Mouse (Mus musculus) megakaryocyte-erythroid progenitor cell, adult 5-6 weeks (primary cell): Measurements from ENCODE around the gene Xrcc1. TPM values are rescaled to one million over a fixed set of nuclear protein-coding genes. Genes with fewer than 3 reads are reported as not detected.
"Not testable (repeated sequence)": the region's sequence is repeated elsewhere in the genome, so short reads cannot be mapped to it uniquely, and the experiment has no call there.

ENCODE experiments used
- ATAC-seq: replicated peaks from 2 replicates; pipeline ENCODE4 v1.8.0; 2016; ENCODE audit warnings: mild to moderate bottlenecking, inconsistent platforms; ENCODE audit not compliant: severe bottlenecking, poor library complexity, low FRiP score, low TSS enrichment
- total RNA-seq, 2 experiments: library from RNA; stranded (forward) in 1 of 2; stranded (reverse) in 1 of 2; fragments of 200-1000, 215-1000 nt in 1 of 2; fragments of >200 nt in 1 of 2; fragmentation: Nextera tagmentation in 1 of 2; gene quantifications; 2 replicates each; pipeline ENCODE4 v1.2.3; 2014 to 2017

Xrcc1 gene
- total RNA-seq, 2 experiments from 2014 or later, result 36.6 to 93.7 TPM

DNA sequence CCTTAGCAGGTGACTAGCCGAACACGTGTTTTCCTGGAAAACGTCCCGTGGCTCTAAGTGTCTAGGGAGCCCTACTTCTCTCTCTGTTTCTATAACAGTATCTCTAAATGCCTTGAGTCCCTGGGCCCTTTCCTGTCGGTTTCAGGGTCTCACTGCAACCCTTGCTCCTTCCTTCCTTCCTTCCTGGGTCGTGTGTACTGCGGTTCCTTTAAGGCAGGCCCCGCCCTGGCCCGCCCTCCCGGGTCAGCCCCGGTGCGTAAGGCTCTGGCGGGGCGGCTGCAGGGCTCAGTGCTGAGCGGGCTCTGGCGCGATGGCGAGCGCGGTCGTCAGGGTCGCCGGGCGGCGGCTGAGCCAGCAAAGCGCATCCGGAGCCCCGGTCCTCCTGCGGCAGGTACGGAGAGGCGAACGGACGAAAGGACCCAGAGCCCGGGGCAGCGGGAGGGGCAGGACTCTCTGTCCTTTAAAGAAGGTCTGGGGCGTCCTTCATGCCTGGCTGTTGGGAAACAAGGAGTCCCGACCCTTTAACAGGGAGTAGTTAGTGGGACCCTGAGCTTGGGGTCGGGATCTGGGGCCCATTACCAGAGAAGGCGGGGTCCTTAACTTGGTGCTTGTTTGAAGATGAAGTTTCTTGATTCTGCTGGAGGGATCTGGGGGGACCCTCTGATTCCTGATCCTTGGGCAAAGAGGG lies 47.7 kb downstream of the Xrcc1 start:
- peak; percentile 81 for ATAC-seq

DNA sequence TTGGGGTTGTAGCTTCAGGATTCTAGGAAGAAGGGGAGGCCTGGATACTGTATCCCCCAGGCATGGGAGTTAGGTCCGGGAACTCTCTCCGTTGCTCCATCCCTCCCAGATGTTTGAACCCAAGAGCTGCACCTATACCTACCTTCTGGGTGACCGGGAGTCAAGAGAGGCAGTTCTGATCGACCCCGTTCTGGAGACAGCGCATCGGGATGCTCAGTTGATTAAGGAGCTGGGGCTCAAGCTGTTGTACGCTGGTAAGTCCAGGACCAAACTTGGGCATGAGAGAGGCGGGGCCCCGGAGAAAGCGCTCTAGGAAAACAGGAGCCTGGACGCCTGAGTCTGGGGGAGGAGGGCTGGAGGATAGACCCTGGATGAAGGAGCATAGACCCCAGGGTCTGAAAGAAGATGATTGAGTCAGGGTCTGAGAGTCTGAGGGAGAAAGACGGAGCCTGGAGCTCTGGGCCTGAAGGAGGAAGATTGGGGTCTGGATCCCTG lies 48.3 kb downstream of the Xrcc1 start:
- ATAC-seq, result no peak

DNA sequence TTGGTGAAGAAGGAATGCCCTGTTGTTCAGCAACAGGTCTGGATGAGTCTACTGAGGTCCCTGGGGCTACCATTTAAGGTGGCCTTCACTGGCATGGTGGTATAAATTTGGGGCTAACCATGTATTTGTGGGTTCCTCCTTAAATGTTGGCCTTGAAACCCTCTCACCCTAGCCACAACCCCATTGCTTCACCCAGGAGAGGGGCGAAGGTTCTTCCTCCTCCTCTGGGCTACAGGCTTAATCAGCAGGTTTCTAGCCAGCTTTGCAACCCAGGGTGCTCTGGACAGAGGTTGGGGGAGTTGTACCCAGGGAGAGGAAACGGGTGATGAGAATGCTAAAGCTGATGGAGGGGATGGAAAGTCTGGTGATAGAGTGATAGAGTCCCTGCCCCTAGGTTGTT lies 49.4 kb downstream of the Xrcc1 start:
- no peak for ATAC-seq

DNA sequence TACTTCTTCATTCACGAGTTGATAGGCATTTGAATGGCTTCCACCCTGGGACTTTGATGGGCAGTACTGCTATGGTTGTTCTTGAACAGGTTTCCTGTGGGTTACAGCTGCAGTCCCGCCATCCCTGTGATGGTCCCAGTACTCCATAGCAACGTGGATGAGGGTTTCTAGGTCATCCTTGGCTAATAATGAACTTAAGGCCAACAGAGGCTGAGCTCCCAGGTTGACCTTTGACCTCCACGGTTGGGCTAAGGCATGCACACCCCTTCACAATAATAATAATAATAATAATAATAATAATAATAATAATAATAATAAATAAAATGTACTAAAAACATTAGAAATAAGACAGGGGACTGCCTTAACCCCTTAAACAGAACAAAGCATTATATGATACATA lies 52.0 kb downstream of the Xrcc1 start:
- no peak for ATAC-seq

DNA sequence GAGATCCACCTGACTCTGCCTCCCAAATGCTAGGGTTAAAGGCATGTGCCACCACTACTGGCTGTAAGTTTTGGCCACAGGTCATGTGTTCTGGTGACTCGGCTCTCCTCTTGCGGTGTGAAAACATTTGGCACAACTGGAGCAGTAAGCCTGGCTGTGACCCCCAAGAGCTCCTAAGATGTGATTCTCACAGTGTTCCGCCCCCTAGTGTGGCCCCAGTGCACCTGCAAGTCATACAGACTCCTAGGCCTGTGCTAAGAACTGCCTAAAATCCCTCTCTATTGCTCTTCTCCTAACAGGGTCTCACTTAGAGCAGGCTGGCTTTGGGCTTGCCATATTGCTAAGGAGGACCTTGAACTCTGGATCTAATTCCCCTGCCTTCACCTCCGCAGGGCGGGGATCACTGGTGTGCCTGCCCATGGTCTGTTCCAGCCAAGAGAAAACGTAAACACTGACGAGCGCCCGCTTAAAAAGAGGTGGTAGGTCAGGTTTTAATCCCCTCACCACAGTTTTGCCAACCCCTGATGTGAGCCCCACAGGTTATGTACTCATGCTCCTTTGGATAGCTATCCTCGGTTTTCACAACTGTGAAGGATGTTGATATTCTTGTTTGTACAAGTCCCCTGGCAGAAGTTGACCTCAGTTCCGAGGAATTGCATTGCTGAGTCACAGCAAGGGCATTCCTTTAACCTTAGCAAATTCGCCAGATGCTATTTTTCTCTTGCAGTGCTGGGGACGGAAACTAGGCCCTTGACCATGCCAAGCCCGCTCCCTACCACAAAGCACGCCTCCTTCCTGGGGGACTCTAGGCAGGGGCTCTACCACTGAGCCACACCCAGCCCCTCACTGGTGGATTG lies 53.4 kb downstream of the Xrcc1 start:
- peak; percentile 58 for ATAC-seq

DNA sequence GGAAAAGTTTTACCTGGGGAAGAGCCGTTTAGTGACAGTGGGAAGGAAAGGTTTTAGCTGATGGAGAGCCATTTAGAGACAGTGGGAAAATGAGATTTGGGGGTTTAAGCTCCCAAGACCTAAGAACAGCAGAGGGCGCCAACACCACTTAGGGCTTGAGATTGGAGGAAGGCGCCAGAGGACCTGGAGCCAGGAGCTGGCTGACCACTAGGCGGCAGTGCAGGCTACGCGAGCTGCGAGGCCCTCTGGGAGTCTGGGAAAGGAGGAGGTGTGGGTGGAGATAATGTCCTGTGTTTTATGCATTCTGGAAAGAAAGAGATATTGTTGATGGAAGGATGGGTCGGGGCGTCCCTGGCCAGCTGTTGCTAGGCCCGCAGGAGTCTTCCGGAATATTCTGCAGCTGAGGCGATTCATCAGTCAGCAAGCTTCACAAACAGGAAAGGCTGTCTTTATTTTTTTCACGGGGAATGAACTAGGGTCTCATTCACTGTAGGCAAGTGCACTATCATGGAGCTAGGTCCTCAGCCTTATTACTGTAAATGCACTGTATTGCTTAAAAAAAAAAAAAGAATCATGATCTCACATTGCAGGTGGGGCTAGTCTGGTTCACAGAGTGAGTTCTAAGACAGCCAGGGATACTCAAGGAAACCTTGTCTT lies 55.0 kb downstream of the Xrcc1 start:
- ATAC-seq, result peak; percentile 97

DNA sequence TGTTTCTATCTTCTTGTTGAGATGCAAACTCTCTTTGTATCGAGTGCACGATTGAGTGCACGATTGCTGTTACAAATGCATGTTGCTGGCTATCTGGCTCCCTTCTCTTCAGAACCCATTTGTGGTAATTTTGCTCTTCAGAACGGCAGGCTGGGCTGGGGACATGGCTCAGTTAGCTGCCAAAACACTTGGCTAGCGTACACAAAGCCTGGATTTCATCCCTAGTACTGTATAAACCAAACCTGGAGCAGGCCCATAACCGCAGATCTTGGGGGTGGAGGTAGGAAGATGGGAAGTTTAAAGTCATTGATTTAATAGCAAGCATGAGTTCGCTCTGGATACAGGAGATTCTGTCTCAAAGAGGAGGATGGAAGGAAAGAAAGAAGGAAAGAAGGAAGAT lies 59.5 kb downstream of the Xrcc1 start:
- ATAC-seq, result no peak

DNA sequence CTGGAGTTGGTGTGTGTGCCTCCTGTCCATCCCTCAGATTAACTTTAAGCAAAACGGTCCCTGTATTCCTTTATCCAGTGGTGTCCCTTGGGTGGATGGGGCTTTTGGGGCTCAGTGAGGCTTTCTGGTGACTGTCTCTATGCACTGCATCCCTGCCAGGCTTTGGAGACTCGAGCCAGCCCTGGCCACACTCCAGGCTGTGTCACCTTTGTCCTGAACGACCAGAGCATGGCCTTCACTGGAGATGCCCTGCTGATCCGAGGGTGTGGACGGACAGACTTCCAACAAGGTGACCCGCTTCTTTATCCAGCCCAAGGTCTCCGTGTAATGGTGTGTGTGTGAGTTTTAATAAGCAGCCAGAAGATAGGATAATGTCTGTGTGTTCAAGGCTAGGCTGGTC lies 60.0 kb downstream of the Xrcc1 start:
- ATAC-seq, result no peak

DNA sequence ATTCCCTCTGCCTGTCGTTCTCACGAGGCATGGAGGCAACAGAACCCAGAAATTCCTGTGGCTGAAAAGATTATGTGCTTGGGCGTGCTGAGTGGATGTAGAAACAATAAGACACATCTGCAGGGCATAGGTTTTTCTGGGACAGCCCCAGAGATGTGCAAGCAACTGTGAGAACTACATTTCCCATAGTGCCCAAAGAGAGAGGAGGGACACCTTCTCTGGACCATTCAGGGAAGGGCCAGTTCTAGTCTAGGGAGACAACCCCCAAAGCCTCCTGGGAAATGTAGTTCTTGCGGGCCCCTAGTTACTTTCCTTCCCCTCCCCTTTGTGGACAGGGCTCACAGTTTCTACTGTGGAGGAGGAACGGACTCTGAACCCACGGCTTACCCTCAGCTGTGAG lies 61.9 kb downstream of the Xrcc1 start:
- peak; percentile 77 for ATAC-seq

DNA sequence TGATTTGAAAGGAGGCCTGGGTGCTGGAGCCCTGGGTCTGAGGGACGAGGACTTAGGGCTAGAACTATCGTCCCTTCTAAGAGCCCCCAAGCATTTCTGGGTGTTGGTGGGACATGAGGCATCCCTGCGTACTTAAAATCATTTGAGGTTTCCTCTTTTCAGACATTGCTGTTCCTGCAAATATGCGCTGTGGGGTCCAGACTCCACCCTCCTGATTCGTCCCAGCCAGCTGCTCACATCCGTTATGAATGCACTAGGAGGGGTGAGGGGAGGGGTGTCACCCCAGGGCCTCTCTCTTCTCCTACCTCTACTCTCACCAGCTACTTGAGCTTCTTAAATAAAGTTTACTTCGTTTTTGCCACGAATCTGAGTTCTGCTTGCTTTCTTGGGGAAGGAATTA lies 62.5 kb downstream of the Xrcc1 start:
- ATAC-seq, result no peak

DNA sequence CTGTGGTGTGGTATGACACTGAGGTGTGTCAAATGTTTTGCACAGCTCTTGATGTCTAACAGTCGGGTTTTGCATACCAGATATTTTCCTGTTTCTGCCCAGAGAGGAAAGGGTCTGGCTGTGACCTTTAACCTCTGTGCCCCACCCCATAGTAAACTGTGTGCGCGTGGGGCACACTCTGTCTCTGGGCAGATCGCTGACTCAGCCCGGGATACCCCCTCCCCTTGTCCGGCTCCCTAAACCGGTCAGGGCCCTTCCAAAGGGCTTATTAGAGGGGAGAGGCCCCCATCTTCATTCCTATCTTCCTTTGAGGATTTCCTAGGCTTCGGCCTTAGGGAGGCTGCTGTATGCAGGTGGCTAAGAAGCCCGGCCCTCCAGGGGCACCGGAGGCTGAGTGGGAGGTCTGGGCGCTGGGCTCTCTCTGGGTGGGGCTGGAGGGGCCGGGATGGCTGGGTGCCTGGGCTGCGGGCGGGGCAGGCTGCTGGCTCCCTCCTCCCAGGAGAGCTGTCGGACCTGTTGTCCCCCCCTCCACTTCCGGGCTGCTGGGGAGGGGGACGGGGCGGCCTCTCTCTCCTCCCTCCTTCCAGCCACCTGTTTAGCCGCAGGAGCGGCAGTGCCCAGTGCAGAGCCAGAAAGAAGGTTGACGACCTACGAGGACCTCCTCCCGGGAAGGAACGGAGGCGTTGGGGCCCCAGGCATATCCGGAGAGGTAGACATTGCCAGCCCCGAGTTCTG lies 64.2 kb downstream of the Xrcc1 start, which contains the start of gene Phldb3:
Phldb3 (plus strand) TSS at position 620 of the 735 bp plus-strand sequence.
- ATAC-seq, result peak; percentile 42

DNA sequence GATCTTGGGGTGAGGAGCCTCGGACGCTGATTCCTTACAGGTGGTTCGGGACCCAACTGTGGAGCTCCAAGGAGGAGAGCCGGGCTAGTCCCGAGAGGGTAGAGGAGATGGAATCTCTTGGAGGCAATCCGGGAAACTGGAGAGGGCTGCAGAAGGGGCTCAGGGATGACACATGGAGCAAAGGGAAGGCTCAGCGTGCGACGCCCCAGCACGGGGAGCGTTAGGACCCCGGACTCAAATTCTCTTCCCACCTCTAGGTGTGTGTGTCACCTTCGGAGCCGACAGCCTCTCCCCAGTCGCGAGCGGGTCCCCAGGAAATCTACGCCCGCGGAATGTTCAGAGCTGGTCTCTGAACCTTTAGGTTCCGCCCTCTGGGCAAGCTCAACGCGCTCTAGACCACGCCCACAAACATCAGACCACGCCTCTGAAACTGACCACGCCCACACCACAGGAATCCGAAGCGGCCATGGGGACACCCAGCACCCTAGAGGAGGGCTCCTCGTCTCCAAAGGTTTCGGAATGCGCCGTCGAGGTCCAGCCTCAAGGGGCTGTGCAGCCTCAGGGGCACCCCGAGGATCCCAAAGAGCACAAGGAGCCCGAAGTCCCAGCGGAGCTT lies 64.9 kb downstream of the Xrcc1 start:
- ATAC-seq, result peak; percentile 90

DNA sequence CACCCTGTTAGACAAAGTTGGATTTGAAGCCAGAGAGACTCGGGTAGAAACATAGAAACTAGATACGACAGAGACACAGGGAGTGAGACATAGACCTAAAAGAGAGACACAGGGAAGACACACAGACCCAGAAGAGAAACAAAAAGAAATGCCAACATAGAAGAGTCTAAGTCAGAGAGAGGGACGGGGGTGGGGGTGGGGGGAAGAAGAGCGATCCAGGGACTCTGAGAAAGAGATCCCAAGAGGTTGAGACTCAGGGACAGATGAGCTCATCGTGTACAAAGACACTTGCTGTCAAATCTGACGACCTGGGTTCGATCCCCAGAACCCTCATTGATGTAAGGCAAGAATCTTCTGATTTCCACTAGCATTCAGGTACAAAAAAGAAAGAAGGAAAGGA lies 65.6 kb downstream of the Xrcc1 start:
- no peak for ATAC-seq

DNA sequence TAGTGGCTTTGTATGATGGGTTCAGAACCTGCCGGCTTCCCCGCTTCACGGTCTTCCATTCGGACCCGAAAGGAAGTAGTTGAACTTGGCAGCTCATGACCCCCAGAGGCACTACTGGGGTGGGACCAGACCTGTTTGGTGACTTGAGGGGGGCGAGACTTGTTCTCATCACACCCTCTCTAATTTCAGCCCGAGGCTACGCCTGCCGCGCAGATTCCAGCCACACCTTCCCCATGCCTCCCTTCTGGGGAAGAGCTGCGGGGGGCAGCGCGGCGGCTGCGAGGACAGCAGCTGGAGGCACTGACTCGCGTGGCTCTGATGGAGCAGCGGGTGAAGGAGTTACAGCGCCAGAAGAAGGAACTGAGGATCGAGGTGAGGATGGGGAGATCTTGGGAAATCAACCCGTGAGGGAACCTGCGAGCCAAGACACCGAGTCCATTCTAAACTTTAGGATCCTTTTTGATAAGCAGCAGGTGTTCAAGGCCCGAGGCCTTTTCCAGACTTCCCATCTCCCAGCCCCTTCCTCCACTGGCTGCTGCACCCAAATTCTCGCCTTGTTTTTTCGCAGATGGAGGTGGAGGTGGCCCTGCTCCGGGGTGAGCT lies 66.3 kb downstream of the Xrcc1 start:
- ATAC-seq, result no peak

DNA sequence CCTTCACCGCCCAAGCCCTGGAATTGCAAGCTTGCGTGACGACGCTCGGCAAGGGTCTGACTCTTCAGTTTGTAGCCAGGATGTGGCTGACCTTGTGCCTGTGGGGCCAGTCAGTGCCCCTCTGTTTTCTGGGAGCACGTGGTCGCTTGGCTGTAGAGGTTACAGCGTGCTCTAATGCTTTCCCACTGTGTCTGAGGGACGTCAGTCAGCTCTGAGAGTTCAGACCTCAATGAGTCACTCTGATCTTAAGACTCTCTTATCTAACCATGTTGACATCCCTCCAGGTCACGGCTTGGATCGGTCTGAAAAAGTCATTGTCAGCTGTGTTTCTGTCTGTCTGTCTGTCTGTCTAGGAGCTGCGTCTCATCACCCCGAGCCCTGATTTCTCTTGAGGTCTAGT lies 68.7 kb downstream of the Xrcc1 start:
- no peak for ATAC-seq

DNA sequence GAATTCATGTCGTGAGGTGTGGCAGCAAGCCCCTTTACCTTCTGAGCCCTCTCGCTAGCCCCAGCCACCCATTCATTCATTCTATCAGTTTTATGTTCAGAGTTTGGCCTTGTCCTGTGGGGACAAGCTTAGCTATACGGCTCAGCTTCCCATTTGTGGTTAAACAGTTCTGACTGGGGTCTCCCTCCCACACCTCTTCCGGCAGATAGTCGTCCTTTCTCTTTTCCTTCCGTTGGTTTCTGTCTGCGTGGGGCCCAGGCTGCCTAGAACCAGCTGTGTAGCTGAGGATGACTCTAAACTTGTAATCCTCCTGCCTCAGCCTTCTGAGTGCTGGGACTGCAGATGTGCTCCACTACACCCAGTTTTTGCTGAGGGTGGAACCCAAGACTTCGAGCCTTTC lies 71.7 kb downstream of the Xrcc1 start:
- peak; percentile 26; the same call in 1 of the 2 replicates for ATAC-seq

DNA sequence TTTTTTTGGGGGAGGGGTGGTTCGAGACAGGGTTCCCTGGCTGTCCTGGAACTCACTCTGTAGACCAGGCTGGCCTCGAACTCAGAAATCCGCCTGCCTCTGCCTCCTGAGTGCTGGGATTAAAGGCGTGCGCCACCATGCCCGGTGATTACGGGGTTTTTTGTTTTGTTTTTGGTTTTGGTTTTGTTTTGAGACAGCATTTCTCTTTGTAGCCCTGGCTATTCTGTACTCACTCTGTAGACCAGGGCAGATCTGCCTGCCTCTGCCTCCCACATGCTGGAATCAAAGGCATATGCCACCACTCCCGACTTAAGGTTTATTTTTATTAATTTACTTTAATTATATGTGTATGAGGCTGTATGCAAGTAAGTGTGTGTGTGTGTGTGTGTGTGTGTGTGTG lies 72.3 kb downstream of the Xrcc1 start:
- not testable (repeated sequence) for ATAC-seq

DNA sequence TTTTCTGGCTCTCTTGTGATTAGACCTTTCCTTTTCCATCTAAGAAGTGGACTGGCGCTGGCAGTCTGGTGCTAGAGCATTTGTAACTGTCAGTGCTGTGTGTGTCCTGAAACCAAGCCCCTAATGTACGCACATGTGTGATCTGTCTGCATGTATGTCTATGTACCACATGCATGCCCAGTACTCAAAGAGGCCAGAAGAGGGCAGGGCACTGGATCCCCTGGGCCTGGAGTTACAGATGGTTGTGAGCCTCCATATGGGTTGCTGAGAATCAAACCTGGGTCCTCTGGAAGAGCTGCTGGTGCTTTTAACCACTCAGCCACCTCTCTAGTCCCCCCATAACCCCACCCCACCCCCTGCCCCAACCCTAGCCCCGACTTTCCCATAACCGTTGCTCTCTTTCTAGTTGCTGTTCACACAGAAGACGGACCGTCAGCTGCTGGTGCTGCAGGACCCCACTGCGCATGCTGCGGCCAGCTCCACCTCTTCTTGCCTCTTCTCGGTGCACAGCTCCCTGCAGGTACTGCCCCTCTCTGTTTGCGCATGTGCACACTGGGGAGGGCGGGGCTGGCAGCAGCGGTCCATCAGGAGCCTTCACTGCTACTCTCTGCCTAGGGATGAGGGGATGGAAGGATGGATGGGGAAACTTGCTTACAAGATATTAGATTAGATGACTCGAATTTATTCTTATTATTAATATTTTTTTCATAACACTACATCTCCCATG lies 73.7 kb downstream of the Xrcc1 start:
- ATAC-seq, result no peak
